Mouse (Mus musculus) fat pad, adult 2 months (tissue): ENCODE data around the gene Slc35f4.

Experiments
- DNase-seq: peaks from one replicate; pipeline ENCODE4 v3.0.0-alpha.2; 2011; ENCODE audit warnings: low read depth, low spot score; ENCODE audit errors: extremely low read depth

Gene Slc35f4

DNA sequence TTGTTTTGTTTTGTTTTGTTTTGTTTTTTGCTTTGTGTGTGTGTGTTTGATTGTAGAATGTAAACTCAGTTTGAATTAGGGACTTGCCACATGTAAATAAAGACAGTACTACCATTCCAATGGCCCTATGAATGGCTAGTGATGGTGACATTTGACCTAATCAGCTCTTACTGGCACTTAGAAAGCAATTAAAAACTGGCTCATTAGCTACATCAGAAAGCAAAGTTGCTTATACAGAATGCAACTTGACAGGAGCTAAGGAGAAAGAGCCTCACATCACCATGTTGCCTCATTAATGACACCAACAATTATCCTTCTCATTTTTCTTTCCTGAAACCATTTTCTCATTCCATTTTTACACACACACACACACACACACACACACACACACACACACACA is 170.3 kb downstream of the Slc35f4 start:
- no peak for DNase-seq

DNA sequence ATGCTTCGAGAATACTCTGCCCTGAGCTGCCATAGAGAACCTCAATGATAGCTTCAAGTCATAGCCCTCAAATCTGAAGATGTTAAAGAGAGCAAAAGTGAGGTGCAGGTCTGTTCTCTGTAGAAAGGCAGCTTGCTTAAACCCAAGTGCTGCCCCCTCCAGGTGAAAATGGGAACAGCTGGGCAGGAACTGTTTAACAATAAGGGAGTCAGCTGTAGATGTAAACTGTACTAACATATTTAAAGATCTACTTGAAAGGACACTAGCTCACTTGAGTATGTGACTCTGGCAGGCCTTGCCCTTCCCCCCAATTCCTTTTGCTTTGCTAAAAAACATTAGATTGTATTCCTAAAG is 177.0 kb downstream of the Slc35f4 start:
- no peak for DNase-seq

DNA sequence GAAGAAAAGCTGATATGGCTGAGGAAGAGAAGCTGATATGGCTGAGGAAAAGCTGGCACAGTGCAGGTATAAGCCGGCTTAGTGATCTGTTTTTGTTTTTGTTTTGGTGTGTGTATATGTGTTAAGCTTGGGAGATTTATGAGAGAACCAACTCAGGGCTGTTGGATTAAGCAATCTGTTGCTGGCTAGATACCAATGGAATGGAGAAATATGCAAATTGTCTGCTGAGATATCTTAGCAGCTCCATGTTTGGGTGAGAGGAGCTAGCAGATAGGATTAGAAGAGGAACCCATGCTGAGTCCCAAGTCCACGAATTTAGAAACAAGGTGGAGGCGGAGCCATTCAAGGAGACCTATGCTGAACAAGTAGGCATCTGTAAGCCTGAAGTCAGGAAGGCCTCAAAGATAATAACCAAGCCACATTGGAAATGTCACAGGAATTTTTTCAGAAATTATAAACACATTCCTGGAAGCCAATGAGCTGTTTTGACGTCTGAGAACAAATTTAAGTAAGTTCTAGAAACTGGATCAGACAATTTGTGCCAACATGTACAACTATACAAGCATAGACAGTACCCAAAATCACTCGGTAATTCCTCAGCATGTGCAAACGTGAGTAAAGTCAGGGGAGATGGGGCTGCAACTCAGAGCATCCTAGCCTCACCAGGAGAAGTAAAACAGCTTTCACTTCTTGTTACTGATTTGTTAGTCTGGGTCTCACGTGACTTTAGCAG is 177.5 kb downstream of the Slc35f4 start:
- no peak for DNase-seq

DNA sequence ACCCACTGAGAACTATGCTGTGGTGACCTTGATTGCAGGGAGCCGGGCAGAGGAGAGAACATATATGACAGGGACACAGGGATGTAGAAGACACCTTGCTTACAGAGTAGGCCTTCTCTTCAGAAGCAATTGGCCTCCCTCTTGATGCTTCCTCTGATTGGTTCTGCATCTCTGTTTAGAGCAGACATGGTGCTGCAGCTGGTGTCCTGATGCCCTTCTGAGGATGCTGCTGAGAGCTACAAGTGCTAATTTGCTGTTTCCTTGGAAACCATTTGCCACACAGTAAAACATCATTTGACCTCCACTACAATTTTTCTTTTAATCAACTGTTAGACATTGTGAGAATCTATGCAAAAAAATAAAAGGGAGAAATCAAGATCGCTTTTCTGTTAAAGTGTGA is 180.0 kb downstream of the Slc35f4 start:
- DNase-seq = no peak

DNA sequence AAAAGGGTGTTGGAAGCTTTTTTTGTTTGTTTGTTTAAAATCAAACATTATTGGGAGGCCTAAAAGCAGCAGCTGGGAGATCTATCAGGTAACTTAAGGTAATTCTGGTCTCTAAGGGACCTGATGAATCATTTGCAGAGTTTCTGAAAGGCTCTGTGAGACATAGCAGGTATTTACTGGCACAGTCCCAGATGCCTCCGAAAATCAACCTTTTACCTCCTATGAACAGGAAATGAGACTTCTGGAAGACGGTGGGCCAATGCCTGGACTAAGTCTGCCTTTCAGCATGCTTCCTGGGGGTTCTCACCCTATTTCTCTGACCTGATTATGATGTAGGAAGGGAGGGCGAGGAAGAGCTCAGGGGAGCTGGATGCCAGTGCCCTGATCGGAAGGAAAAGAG is 188.8 kb downstream of the Slc35f4 start:
- no peak for DNase-seq

DNA sequence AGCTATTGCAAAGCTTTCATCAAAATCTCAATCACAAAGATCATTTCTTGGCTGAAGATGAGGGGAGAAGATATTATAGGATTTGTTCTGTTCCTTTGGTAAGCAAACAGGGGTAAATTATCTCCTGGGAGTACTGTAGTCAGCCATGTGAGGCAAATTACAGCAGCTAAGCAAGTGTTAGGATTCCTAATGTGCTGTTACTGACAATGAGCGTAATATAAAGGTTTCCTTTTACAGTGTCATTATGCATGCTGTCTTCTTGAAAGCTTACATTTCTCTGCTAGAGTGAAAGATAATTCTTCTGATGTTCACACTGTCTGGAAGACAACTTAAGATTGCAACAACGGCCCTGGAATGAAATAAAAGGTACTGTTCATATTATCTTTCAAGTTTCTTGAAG is 192.0 kb downstream of the Slc35f4 start:
- no peak for DNase-seq

DNA sequence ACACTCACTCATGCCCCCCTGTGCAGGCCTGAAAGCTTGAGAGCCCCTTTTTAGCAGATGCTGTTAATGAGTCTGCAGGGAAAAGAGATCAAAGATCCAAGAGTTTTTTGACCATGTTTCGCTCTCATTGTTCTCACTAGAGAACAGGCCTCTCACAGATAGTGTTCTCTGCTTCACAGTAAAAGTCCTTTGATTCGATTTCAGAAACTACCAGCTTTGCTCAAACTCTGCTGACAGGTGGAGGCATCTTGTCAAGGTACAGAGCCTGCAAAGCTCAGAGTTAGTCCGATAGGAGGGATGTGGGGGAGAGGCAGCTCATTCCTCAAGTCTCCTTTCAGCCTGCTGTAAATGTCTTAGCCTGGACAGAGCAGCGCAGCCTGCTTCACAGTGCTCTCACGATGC is 209.4 kb downstream of the Slc35f4 start:
- no peak for DNase-seq

DNA sequence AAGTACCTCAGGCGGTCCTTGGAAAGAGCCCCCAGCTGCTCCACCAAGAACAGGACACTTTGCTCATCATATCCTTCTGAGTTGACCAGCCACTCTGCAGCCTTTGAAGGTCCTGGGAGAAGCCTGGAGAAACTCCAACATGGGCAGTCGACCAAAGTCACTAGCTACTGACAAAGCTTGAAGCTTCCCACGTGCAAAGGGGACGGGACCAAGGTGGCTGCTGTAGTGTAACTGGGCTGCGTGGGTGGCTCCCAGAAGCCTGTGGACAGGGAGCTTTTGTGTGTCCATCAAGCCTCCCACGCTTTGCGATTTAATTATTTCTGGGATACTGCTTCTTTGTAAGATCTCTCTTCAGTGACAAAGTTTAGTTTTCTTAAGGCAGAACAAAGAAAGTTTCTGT is 211.9 kb downstream of the Slc35f4 start:
- peak; percentile 76 for DNase-seq

DNA sequence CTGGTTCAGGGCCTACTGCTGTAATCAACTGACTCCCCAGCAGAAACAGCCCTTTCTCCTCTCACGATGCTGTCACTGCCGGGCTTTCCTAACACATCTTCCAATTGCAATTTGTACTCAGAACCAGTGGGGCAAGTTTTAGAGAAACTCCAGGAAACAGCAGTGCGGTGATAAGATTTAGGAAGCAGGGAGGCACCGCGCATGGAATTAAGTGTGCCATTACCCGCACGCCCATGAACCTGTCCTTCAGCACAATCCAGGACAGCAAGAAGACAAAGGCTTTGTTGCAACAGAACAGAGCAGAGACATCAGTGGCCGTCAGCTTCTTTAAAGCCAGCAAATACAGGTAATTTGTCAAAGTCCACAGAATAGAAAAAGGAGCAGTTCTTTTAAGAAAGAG is 212.5 kb downstream of the Slc35f4 start:
- DNase-seq = no peak

DNA sequence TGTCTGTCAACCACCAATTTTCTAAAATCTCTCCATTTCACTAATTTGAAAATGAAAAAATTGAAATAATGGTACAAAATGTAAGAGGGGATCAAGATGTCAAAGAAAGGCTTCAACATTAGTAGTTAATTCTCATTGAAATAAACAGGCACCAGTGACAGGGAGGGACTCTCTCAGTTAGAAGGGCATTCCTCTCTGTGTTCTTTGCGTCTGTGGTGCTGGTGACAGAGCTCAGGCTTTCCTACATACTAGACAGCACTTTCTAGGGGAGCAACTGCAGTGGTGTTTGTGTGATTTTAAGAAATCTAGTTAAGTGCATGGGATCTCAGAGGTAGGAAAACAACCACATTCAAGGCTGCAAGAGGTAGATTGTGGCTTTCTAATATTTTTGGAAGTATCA is 214.3 kb downstream of the Slc35f4 start:
- no peak for DNase-seq

DNA sequence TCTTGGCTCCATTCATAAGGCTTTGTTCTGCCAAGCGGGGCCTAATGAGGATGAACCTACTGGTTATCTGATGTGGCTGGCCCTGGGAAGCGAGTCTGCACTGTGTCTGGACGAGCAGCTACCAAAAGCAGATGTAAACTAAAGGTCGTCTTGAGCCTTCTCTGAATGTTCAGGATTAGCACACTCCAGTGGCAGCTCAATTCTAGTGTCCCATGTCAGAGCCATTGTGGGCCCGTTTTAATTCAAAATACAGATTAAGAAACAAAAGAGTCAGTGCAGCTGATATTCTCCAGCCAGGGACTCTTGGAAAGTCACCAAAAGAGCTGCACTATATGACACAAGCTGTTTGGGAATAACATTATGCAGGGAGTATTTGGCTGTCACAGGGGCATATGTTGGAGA is 214.8 kb downstream of the Slc35f4 start:
- no peak for DNase-seq

DNA sequence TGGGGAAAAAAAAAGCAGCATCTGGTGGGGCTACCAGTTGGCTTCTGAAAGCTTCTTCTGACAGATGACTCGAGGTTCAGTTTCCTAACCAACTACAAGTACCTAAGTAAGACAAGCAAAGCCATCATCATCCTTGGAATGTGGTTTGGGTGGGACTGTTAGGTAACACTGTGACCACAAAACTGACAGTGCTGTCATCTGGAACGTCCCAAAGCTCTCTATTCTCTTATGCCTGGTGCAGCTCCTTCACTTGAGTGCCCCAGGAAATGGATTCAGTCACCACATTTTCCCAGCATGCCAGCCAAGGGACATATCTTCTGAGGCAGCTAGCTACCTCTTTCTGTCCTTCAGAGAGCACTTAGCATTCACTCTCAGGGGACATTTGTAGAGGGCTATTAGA is 216.2 kb downstream of the Slc35f4 start:
- no peak for DNase-seq

DNA sequence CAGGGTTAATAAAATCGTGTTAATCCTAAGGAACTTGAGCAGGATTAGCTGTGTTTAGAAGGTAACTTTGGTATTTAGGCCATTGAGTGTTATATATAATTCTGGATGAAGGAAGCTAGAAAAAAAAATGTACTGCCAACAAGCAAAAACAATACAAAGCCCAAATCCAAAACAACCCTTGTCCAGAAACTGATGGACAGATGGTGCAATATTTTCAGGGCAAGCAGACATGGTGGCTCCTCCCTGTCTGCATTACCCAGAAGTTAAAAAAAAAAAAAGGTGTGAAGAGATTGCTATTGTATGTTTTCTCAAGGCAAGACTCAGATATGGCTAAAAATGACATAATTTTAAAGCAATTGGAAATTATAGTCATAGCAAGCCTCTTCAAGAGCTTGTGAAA is 217.3 kb downstream of the Slc35f4 start:
- DNase-seq = no peak

DNA sequence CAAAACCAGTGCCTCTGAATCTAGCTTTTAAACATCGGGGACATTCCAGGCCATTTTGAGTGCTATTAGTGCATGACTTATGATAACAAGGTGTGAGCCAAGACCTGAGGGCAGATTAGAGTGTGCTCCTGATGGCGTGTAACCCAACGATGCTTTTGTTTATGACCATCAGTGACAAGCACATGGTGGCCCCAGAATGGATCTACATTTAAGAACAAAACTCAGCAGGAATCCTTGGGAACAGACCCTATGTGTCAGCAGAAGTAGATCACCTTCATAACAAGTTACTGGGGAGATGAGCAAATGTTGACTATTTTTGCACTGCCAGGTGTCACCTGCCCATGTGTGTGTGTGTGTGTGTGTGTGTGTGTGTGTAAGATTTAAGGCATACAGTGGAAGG is 218.0 kb downstream of the Slc35f4 start:
- DNase-seq = peak; percentile 83

DNA sequence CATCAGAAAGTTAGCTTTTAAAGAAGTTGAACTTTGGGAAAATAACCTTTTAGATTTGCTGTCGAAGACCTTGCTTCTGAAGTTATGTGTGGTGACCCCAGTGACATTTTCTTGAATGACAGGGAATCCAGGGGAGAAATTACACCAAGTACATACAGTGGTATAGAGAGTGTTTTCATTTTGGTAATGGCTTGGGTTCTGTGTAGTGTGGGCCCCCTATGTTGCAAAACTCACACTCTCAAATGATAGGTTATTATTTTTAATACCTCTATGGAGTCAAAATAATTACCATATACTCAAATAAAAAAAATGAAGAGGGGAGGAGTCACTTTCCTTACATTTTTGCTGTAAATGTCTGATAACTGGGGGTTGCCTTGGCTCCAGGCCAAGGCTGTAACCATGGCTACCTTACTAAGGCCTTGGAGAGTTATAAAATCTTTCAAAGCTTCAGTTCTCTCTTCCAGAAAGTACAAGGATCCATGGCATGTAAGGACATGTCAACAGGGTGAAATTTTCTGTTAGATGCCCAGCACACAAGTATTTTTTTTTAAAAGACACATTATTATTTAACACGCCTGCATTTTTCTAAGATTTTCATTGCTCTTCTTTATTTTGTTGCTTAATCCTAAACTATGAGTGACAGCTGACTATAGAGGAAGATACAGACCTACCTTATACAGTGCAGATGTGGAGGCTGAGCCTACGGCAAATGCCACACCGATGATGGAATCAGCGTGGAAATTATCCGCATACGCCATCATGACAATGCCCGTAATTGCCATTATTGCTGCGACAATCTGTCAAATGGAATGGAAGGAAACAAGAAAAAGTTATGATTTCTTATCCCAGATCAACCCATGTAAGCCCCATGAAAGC is 220.1 kb downstream of the Slc35f4 start:
- DNase-seq = no peak

DNA sequence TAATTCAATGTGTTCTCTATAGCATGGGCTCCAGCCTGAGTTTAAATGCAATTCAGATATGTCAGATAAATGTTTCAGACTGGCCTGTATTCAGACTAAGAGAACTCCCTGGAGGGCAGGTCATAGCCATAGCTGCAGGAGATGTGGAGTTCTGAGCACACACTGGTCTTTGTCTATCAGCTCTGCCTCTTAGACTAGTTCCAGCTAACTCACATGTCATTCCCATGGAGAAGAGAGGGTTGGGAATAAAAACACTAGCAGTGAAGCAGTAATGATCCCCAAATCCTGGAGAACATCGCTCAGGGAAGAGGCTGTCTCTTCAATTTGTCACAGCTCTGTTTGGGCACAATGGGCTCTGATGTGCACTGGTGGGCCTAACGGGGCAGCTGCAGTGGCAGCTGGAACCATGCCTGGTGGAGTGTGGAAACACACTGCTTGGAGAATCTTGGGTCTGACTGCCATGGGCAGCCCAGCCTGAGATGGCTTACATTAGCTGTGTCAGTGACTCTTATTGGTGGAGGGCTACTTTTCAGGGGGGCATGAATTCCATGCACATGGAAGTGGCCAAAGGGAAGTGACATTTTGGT is 223.5 kb downstream of the Slc35f4 start:
- no peak for DNase-seq

DNA sequence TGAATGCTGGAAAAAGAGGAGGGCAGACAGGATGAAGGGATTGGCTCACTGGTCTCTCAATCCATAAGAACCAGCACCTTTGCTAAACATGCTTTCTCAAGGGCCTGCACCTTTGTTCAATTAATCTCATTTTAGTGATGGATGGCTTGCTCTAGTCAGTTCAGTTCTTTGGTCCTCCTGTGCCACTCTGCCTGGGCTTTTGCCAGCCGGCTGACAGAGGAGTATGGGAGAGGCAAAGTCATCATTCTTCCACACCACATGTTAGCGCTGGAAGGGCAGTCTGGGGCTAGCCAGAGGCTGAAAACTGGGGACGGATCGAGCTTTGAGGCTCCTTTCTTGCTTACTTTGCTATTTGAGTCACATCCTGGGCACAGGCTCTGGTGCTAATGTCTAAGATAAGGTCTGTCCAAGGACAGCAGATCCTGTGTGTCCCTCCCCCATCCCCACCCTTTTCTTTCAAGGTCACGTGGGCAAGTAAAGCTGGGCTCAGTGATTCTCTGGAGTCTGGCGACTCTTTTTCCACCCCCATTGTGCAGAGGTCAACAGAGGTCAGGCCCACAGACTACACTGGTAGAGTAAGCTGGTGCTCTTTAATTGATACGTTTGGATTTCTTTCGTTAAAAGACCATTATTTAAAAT is 224.7 kb downstream of the Slc35f4 start:
- no peak for DNase-seq

DNA sequence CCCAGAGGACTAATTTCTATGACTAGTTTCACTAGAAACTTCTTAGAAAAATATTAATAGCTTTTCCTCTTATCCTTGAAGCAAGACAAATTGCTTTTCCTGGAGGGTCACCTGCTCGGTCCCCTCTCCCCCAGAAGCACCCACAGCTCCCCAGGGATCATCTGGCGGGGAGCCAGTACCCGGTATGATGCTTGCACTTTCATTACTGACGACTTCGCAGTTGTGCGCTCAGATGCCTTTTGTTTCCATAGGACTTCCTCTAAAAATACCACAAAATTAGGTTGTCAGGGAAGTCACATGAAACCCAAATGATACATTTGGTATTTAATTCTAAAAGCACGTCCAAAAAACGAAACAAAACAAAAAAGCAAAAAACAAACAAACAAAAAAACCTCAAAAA is 225.5 kb downstream of the Slc35f4 start:
- DNase-seq = no peak

DNA sequence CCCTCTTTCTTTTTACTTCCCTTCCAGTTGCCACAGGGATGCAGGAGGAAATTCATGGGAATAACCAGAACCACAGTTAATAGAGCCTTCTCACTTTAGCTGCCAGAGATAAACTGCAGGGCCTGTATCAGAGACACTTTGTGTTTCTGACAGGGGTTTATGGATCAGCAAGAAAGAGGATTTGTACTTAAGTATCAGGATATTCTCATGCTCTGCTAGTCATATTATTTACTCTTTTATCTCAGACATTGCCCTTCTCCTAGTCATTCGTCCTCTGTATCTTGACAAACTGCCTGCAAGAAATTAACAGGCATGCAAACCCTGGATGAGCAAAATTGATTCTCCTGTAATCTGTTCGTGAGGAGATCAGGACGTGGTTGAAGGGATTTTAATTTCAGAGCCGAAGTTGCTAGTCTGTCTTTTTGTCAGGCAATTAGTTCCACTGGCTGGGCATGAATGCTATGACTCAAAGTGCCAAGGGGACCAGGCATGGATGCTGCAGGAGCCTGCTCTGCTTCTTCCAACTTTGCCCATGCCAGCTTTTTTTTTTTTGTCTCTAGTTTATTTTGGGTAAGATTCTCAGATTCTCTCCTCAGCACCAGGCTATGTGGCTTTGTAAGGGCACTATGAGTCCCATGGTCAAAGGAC is 231.9 kb downstream of the Slc35f4 start:
- DNase-seq = no peak

DNA sequence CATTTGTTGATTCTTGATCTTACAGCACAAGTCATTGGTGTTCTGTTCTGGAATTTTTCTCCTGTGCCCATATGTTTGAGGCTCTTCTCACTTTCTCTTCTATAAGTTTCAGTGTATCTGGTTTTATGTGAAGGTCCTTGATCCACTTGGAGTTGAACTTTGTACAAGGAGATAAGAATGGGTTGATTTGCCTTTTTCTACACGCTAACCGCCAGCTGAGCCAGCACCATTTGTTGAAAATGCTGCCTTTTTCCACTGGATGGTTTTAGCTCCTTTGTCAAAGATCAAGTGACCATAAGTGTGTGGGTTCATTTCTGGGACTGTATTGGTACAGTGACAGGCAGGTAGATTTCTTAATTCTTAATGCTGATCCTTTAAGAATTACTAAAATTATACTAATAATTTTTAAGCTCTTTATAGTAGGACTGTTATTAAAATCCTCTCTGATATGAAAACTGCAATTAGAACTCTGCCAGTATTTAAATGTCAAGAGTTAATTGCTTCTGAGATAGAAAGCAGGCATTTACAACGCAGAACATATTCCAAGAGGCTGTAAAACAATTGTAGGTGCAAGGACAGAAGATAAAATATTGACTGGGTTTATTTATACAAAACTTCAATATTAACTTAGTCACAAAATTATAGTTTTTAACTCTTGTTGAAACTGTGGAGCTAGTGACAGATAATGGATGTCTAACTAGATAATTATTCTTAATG is 235.7 kb downstream of the Slc35f4 start:
- DNase-seq = no peak
